Mouse (Mus musculus): Measurements from ENCODE around the gene Asxl2. TPM values are rescaled to one million over a fixed set of nuclear protein-coding genes. Genes with fewer than 3 reads are reported as not detected.
A peak's percentile ranks its signal among the peaks of the same experiment; 100 is the strongest.

Asxl2 gene
- polyA plus RNA-seq, 1 experiment, result 42.1 TPM

- TF ChIP-seq POLR2A (IDR thresholded peaks at IDR 0.05; ENCODE audit: borderline replicate concordance, low read depth, low read length), result no peak
- TF ChIP-seq CTCF (IDR thresholded peaks at IDR 0.05; ENCODE audit: low read depth, low read length), result no peak
- Histone ChIP-seq H3K4me3 (ENCODE audit: insufficient read depth, low read length) (no peak overlapping the region), H3K27ac (ENCODE audit: insufficient read depth, low read depth, low read length) (no peak overlapping the region), H3K4me1 (ENCODE audit: control insufficient read depth, insufficient read depth, low read length) (peaks cover 7% of the 10 kb centered on the region; the same call in 1 of the 2 replicates)
Measured at GRCm38 (mm10) chr12:3538036-3538435, 111.4 kb downstream of the Asxl2 start.

- H3K4me3 ChIP-seq (ENCODE audit: insufficient read depth, low read length), result no peak overlapping the region
- peaks cover 7% of the 10 kb centered on the region; the same call in 1 of the 2 replicates for H3K4me1 ChIP-seq (ENCODE audit: control insufficient read depth, insufficient read depth, low read length)
- TF ChIP-seq POLR2A (IDR thresholded peaks at IDR 0.05; ENCODE audit: borderline replicate concordance, low read depth, low read length) (no peak), CTCF (IDR thresholded peaks at IDR 0.05; ENCODE audit: low read depth, low read length) (no peak)
- H3K27ac ChIP-seq (ENCODE audit: insufficient read depth, low read depth, low read length), result no peak overlapping the region
Measured at GRCm38 (mm10) chr12:3539605-3540004, 112.9 kb downstream of the Asxl2 start.

- no peak for TF ChIP-seq POLR2A (IDR thresholded peaks at IDR 0.05; ENCODE audit: borderline replicate concordance, low read depth, low read length)
- no peak for TF ChIP-seq CTCF (IDR thresholded peaks at IDR 0.05; ENCODE audit: low read depth, low read length)
- H3K4me3 ChIP-seq (ENCODE audit: insufficient read depth, low read length), result no peak overlapping the region
- H3K27ac ChIP-seq (ENCODE audit: insufficient read depth, low read depth, low read length), result no peak overlapping the region
- peaks cover 18% of the 10 kb centered on the region for H3K4me1 ChIP-seq (ENCODE audit: control insufficient read depth, insufficient read depth, low read length)
Measured at GRCm38 (mm10) chr12:3540871-3541270, 114.2 kb downstream of the Asxl2 start.

- Histone ChIP-seq H3K4me3 (ENCODE audit: insufficient read depth, low read length) (no peak overlapping the region), H3K27ac (ENCODE audit: insufficient read depth, low read depth, low read length) (peak overlapping the region; percentile 40; the same call in 1 of the 2 replicates)
- TF ChIP-seq CTCF (IDR thresholded peaks at IDR 0.05; ENCODE audit: low read depth, low read length) (no peak), POLR2A (IDR thresholded peaks at IDR 0.05; ENCODE audit: borderline replicate concordance, low read depth, low read length) (no peak)
Measured at GRCm38 (mm10) chr12:3545451-3545850, 118.8 kb downstream of the Asxl2 start.

GRCm38 (mm10) chr12:3546121-3546658 lies 119.5 kb downstream of the Asxl2 start:
- Histone ChIP-seq H3K27ac (ENCODE audit: insufficient read depth, low read depth, low read length) (no peak overlapping the region), H3K4me1 (ENCODE audit: control insufficient read depth, insufficient read depth, low read length) (peaks cover 24% of the 10 kb centered on the region), H3K4me3 (ENCODE audit: insufficient read depth, low read length) (no peak overlapping the region)
- no peak for TF ChIP-seq POLR2A (IDR thresholded peaks at IDR 0.05; ENCODE audit: borderline replicate concordance, low read depth, low read length)
- no peak for TF ChIP-seq CTCF (IDR thresholded peaks at IDR 0.05; ENCODE audit: low read depth, low read length)

More at GRCm38 (mm10) chr12:3545451-3545850, 118.8 kb downstream of the Asxl2 start:
- H3K4me1 ChIP-seq (ENCODE audit: control insufficient read depth, insufficient read depth, low read length), result peaks cover 24% of the 10 kb centered on the region

- Histone ChIP-seq H3K4me3 (ENCODE audit: insufficient read depth, low read length) (no peak overlapping the region), H3K27ac (ENCODE audit: insufficient read depth, low read depth, low read length) (no peak overlapping the region), H3K4me1 (ENCODE audit: control insufficient read depth, insufficient read depth, low read length) (peaks cover 24% of the 10 kb centered on the region)
- TF ChIP-seq CTCF (IDR thresholded peaks at IDR 0.05; ENCODE audit: low read depth, low read length) (no peak), POLR2A (IDR thresholded peaks at IDR 0.05; ENCODE audit: borderline replicate concordance, low read depth, low read length) (no peak)
Measured at GRCm38 (mm10) chr12:3546781-3547180, 120.1 kb downstream of the Asxl2 start.

- no peak for TF ChIP-seq CTCF (IDR thresholded peaks at IDR 0.05; ENCODE audit: low read depth, low read length)
- no peak for TF ChIP-seq POLR2A (IDR thresholded peaks at IDR 0.05; ENCODE audit: borderline replicate concordance, low read depth, low read length)
- Histone ChIP-seq H3K4me3 (ENCODE audit: insufficient read depth, low read length) (no peak overlapping the region), H3K27ac (ENCODE audit: insufficient read depth, low read depth, low read length) (no peak overlapping the region), H3K4me1 (ENCODE audit: control insufficient read depth, insufficient read depth, low read length) (peaks cover 24% of the 10 kb centered on the region)
Measured at GRCm38 (mm10) chr12:3547506-3547905, 120.8 kb downstream of the Asxl2 start.

DNA sequence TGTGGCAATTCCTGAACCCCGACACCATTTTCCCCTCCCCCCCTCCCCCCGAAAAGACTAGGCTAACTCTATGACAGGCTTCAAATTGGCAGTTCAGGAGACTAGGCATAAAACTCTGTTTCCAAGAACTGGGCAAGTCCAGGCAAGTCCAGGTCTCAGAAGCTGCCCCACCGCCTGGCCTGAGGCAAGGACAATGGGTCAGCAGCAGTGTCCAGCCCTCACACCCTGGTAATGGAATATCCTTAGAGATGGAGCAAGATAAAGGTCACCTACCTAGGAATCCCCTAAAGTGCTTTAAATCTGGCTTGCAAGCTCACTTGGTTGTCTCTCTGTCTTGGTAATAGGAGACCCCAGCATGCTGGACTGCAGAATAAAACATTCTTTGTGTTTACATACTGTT lies 121.3 kb downstream of the Asxl2 start:
- TF ChIP-seq POLR2A (IDR thresholded peaks at IDR 0.05; ENCODE audit: borderline replicate concordance, low read depth, low read length) (no peak), CTCF (IDR thresholded peaks at IDR 0.05; ENCODE audit: low read depth, low read length) (no peak)
- no peak overlapping the region for H3K27ac ChIP-seq (ENCODE audit: insufficient read depth, low read depth, low read length)
- H3K4me1 ChIP-seq (ENCODE audit: control insufficient read depth, insufficient read depth, low read length), result peaks cover 24% of the 10 kb centered on the region
- no peak overlapping the region for H3K4me3 ChIP-seq (ENCODE audit: insufficient read depth, low read length)

DNA sequence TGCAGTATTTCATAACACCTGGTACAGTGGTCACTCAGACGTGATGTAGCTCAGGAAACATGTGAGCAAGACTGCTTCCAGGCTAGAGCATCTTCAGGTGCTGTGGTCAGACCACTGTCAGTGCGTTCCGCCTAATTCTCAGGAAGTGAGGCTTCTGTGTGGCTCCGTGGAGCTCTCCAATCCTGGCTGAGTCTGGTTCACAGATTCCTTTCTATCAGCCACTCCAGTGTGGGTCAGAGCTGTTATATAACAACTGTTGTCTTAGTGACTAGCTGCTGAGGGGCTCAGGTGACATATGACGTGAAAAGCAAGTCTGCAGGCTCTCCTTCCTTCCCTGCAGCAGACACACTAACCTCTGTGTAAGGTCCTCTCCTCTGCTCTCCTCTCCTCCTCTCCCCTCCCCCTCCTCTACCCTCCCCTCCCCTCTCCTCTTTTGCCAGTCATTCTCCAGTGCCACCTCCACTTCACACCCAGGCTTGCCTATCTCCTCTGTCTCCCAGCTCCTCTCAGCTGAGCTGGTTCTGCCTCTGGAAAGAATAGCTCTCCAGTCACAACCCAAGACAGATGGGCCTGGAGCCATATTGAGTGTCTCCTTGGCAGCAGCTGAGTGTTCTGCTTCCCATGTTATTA lies 122.0 kb downstream of the Asxl2 start:
- Histone ChIP-seq H3K4me3 (ENCODE audit: insufficient read depth, low read length) (no peak overlapping the region), H3K27ac (ENCODE audit: insufficient read depth, low read depth, low read length) (no peak overlapping the region), H3K4me1 (ENCODE audit: control insufficient read depth, insufficient read depth, low read length) (peaks cover 24% of the 10 kb centered on the region)
- no peak for TF ChIP-seq CTCF (IDR thresholded peaks at IDR 0.05; ENCODE audit: low read depth, low read length)
- TF ChIP-seq POLR2A (IDR thresholded peaks at IDR 0.05; ENCODE audit: borderline replicate concordance, low read depth, low read length), result no peak

DNA sequence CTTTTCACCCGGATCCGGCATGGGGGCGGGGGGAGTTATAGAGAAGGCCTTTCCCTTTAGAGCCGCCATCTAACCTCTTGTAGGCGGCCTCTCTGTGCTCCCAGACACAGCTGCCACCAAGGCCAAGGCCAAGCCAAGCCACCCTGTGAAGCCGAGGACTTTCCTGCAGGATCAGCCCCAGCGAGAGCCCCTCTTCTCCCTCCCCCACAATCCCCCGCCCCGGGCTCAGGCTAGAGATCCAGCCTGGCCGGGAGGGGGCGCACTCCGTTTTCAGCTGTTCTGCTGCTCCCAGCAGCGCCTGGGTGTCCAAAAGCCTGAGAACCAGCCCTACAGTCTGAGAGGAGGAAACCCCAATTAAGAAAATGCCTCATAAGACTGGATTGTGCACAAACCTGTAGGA lies 123.6 kb downstream of the Asxl2 start:
- TF ChIP-seq CTCF (IDR thresholded peaks at IDR 0.05; ENCODE audit: low read depth, low read length) (no peak), POLR2A (IDR thresholded peaks at IDR 0.05; ENCODE audit: borderline replicate concordance, low read depth, low read length) (no peak)
- Histone ChIP-seq H3K4me1 (ENCODE audit: control insufficient read depth, insufficient read depth, low read length) (peaks cover 19% of the 10 kb centered on the region), H3K4me3 (ENCODE audit: insufficient read depth, low read length) (no peak overlapping the region), H3K27ac (ENCODE audit: insufficient read depth, low read depth, low read length) (no peak overlapping the region)

Other genes with a start within 250 kb of the Asxl2 start
- gene Rab10, start 116.9 kb upstream of the Asxl2 start, polyA plus RNA-seq (2012; ENCODE audit: insufficient read depth, insufficient read length, missing spikeins), result 143 and 145 TPM in 2 replicates
- gene Kif3c, start 61.7 kb upstream of the Asxl2 start, polyA plus RNA-seq (2012; ENCODE audit: insufficient read depth, insufficient read length, missing spikeins), result 22.0 and 24.7 TPM in 2 replicates
- gene Dtnb, start 145.5 kb downstream of the Asxl2 start, polyA plus RNA-seq (2012; ENCODE audit: insufficient read depth, insufficient read length, missing spikeins), result 1.6 and 4.4 TPM in 2 replicates